Mouse (Mus musculus) cortical plate, adult 2 months (tissue): Measurements from ENCODE around the gene Gm17606. TPM values are rescaled to one million over a fixed set of nuclear protein-coding genes. Genes with fewer than 3 reads are reported as not detected.
A peak's percentile ranks its signal among the peaks of the same experiment; 100 is the strongest.

Experiments
- H3K27ac ChIP-seq: fragments of 200-500 bp; 2 replicates; pipeline ENCODE4 v1.5.1; 2012; ENCODE audit warnings: low read length, control low read depth, inconsistent platforms; ENCODE audit not compliant: insufficient read depth
- H3K4me1 ChIP-seq: fragments of 200-500 bp; 2 replicates; pipeline ENCODE4 v1.6.1; 2011; ENCODE audit warnings: low read length; ENCODE audit not compliant: control insufficient read depth, insufficient read depth
- H3K4me3 ChIP-seq: fragments of 200-500 bp; 2 replicates; pipeline ENCODE4 v1.5.1; 2011; ENCODE audit warnings: mild to moderate bottlenecking, low read length, control low read depth; ENCODE audit not compliant: insufficient read depth
- CTCF ChIP-seq: fragments of 200-500 bp; IDR thresholded peaks from 2 replicates; pipeline ENCODE4 v1.5.1; 2011; ENCODE audit warnings: mild to moderate bottlenecking, control low read depth, low read length; ENCODE audit not compliant: insufficient read depth; ENCODE audit errors: extremely low read depth
- POLR2A ChIP-seq: fragments of 200-500 bp; IDR thresholded peaks from 2 replicates; pipeline ENCODE4 v1.6.1; 2011; ENCODE audit warnings: mild to moderate bottlenecking, low read length, control low read depth; ENCODE audit not compliant: insufficient read depth; ENCODE audit errors: extremely low read depth
- polyA plus RNA-seq: library from polyadenylated mRNA; depleted of rRNA; stranded (reverse); fragments of >200 nt; gene quantifications from 2 replicates; pipeline ENCODE4 v1.2.3, GENCODE M21; 2012

Gm17606 gene
- polyA plus RNA-seq, 1 experiment: not detected

- Histone ChIP-seq H3K4me1 (peaks cover 1% of the 10 kb centered on the region; the same call in 1 of the 2 replicates), H3K4me3 (peak within 1 kb of the TSS; percentile 67), H3K27ac (peak within 1 kb of the TSS; percentile 55)
- TF ChIP-seq POLR2A (peak; percentile 72), CTCF (no peak)
Observed at GRCm38 (mm10) chr14:54617897-54618365, 22.8 kb upstream of the Gm17606 start, which contains the start of gene Psmb5. TSS of gene Psmb5 (minus strand) at chr14:54618022.

- no peak within 1 kb of the TSS for H3K4me3 ChIP-seq
- TF ChIP-seq POLR2A (no peak), CTCF (no peak)
- H3K27ac ChIP-seq: no peak within 1 kb of the TSS
- peaks cover 1% of the 10 kb centered on the region; the same call in 1 of the 2 replicates for H3K4me1 ChIP-seq
Observed at GRCm38 (mm10) chr14:54621133-54621532, 19.6 kb upstream of the Gm17606 start, which contains the start of gene Psmb11. TSS of gene Psmb11 (plus strand) at chr14:54621433.

- Histone ChIP-seq H3K4me3 (no peak overlapping the region), H3K27ac (no peak overlapping the region), H3K4me1 (no peaks in the 10 kb centered on the region)
- TF ChIP-seq CTCF (no peak), POLR2A (no peak)
Observed at GRCm38 (mm10) chr14:54623334-54623733, 17.4 kb upstream of the Gm17606 start.

GRCm38 (mm10) chr14:54624976-54625375, 15.8 kb upstream of the Gm17606 start:
- no peak overlapping the region for H3K27ac ChIP-seq
- TF ChIP-seq CTCF: no peak
- TF ChIP-seq POLR2A: no peak
- no peak overlapping the region for H3K4me3 ChIP-seq
- H3K4me1 ChIP-seq: no peaks in the 10 kb centered on the region

GRCm38 (mm10) chr14:54628103-54628502, 12.6 kb upstream of the Gm17606 start:
- Histone ChIP-seq H3K27ac (no peak overlapping the region), H3K4me1 (no peaks in the 10 kb centered on the region), H3K4me3 (no peak overlapping the region)
- TF ChIP-seq CTCF (no peak), POLR2A (no peak)

- Histone ChIP-seq H3K4me1 (no peaks in the 10 kb centered on the region), H3K27ac (no peak overlapping the region), H3K4me3 (no peak overlapping the region)
- no peak for TF ChIP-seq POLR2A
- TF ChIP-seq CTCF: no peak
Observed at GRCm38 (mm10) chr14:54629797-54630196, 11.0 kb upstream of the Gm17606 start.

- Histone ChIP-seq H3K4me3 (no peak overlapping the region), H3K27ac (no peak overlapping the region), H3K4me1 (no peaks in the 10 kb centered on the region)
- no peak for TF ChIP-seq CTCF
- TF ChIP-seq POLR2A: no peak
Observed at GRCm38 (mm10) chr14:54630583-54631239, 10.0 kb upstream of the Gm17606 start.

GRCm38 (mm10) chr14:54631240-54631599, 9.5 kb upstream of the Gm17606 start:
- no peaks in the 10 kb centered on the region for H3K4me1 ChIP-seq
- TF ChIP-seq CTCF (no peak), POLR2A (no peak)
- no peak overlapping the region for H3K27ac ChIP-seq
- no peak overlapping the region for H3K4me3 ChIP-seq

GRCm38 (mm10) chr14:54632252-54632651, 8.5 kb upstream of the Gm17606 start:
- Histone ChIP-seq H3K4me3 (no peak overlapping the region), H3K4me1 (no peaks in the 10 kb centered on the region), H3K27ac (no peak overlapping the region)
- TF ChIP-seq POLR2A (no peak), CTCF (no peak)

GRCm38 (mm10) chr14:54634182-54634581, 6.6 kb upstream of the Gm17606 start:
- H3K4me3 ChIP-seq: no peak overlapping the region
- no peaks in the 10 kb centered on the region for H3K4me1 ChIP-seq
- TF ChIP-seq POLR2A: no peak
- TF ChIP-seq CTCF: no peak
- no peak overlapping the region for H3K27ac ChIP-seq

GRCm38 (mm10) chr14:54636954-54637353, 3.8 kb upstream of the Gm17606 start:
- TF ChIP-seq CTCF (peak; percentile 85), POLR2A (no peak)
- no peaks in the 10 kb centered on the region for H3K4me1 ChIP-seq
- no peak overlapping the region for H3K27ac ChIP-seq
- H3K4me3 ChIP-seq: no peak overlapping the region
